Mouse (Mus musculus) thymus, adult 2 months (tissue): ENCODE measurements at regions not wholly inside any gene's neighbourhood (a gene's known extent, or its start where the extent isn't known, plus 50 kb on each side); places are given as distances from the start of the nearest gene placed in this dataset.

Experiments
- DNase-seq: peaks from one replicate; pipeline ENCODE4 v3.0.0; 2021
- H3K27ac ChIP-seq: fragments of 200-500 bp; 2 replicates; pipeline ENCODE4 v1.5.1; 2012; ENCODE audit warnings: low read length, control low read depth; ENCODE audit not compliant: control insufficient read depth, insufficient read depth
- H3K27me3 ChIP-seq: fragments of 200-500 bp; 2 replicates; pipeline ENCODE4 v1.6.1; 2012; ENCODE audit warnings: mild to moderate bottlenecking, low read length, moderate library complexity, mixed read lengths; ENCODE audit not compliant: control insufficient read depth, insufficient read depth
- H3K36me3 ChIP-seq: fragments of 200-500 bp; 2 replicates; pipeline ENCODE4 v1.6.1; 2012; ENCODE audit warnings: mild to moderate bottlenecking, low read length, moderate library complexity; ENCODE audit not compliant: control insufficient read depth, insufficient read depth
- H3K4me1 ChIP-seq: fragments of 200-500 bp; replicated peaks from 2 replicates; pipeline ENCODE4 v1.6.1; 2012; ENCODE audit warnings: low read length; ENCODE audit not compliant: control insufficient read depth, insufficient read depth
- H3K4me3 ChIP-seq: fragments of 200-500 bp; 2 replicates; pipeline ENCODE4 v1.5.1; 2012; ENCODE audit warnings: mild to moderate bottlenecking, low read length, control low read depth, moderate library complexity; ENCODE audit not compliant: control insufficient read depth, insufficient read depth
- CTCF ChIP-seq: fragments of 200-500 bp; IDR thresholded peaks from 2 replicates; pipeline ENCODE4 v1.5.1; 2012; ENCODE audit warnings: mild to moderate bottlenecking, control low read depth, low read length, moderate library complexity, borderline replicate concordance; ENCODE audit not compliant: control insufficient read depth, poor library complexity, insufficient read depth; ENCODE audit errors: extremely low read depth
- POLR2A ChIP-seq: fragments of 200-500 bp; IDR thresholded peaks from 2 replicates; pipeline ENCODE4 v1.6.1; 2012; ENCODE audit warnings: mild to moderate bottlenecking, low read length, control low read depth, moderate library complexity; ENCODE audit not compliant: control insufficient read depth, poor library complexity, insufficient read depth; ENCODE audit errors: extremely low read depth
- WGBS: fragments of 180-500 bp; shearing (Covaris S2); methylation state at CpG from one replicate; pipeline ENCODE4 v1.1.7; 2018; 5-methylcytosine and 5-hydroxymethylcytosine counted together

GRCm38 (mm10) chr10:117953026-117953711 is 107.3 kb upstream of the Rap1b start:
- H3K36me3 ChIP-seq: no peaks in the 10 kb centered on the region
- WGBS: 9% methylated on average over 12 of the region's 12 CpGs
- no peaks in the 10 kb centered on the region for H3K27me3 ChIP-seq
- peaks cover 19% of the 10 kb centered on the region for H3K4me1 ChIP-seq
- TF ChIP-seq POLR2A (no peak), CTCF (no peak)
- H3K27ac ChIP-seq: peak overlapping the region; percentile 76
- H3K4me3 ChIP-seq: peak overlapping the region; percentile 1; the same call in 1 of the 2 replicates
- DNase-seq: peak; percentile 49

GRCm38 (mm10) chr10:117956174-117956950 is 110.5 kb upstream of the Rap1b start:
- TF ChIP-seq CTCF (no peak), POLR2A (no peak)
- no peak for DNase-seq
- H3K27ac ChIP-seq: no peak overlapping the region
- WGBS: 92% methylated on average over 17 of the region's 17 CpGs
- no peaks in the 10 kb centered on the region for H3K36me3 ChIP-seq
- H3K4me3 ChIP-seq: no peak overlapping the region
- peaks cover 20% of the 10 kb centered on the region for H3K4me1 ChIP-seq
- no peaks in the 10 kb centered on the region for H3K27me3 ChIP-seq

DNA sequence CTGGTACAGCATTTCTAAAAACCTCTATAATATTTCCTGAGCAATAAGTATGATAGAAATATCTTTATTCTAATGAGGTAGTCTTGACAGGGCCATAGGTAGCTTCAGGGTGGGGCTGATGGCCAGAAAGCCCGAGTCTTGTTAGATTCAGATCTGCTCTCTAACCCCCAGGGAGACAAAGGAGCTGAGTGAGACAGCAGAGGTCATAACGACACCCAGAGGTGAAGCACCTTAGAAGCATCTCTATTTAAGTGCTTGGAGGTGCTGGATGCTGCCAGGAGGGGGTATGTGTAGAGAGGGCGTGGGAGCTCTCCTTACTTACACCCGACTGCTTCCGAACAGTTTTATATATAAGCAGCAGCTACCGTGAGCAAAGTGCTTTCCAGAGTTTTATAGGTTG is 128.9 kb upstream of the Rap1b start:
- Histone ChIP-seq H3K36me3 (no peaks in the 10 kb centered on the region), H3K4me3 (no peak overlapping the region), H3K4me1 (no peaks in the 10 kb centered on the region), H3K27me3 (no peaks in the 10 kb centered on the region), H3K27ac (no peak overlapping the region)
- no peak for DNase-seq
- 91% methylated on average over 6 of the region's 6 CpGs for WGBS
- TF ChIP-seq POLR2A (no peak), CTCF (no peak)

GRCm38 (mm10) chr10:117975467-117975866 is 129.6 kb upstream of the Rap1b start:
- WGBS: 44% methylated on average over 1 of the region's 1 CpGs
- DNase-seq: no peak
- H3K36me3 ChIP-seq: no peaks in the 10 kb centered on the region
- no peak for TF ChIP-seq CTCF
- TF ChIP-seq POLR2A: no peak
- H3K4me3 ChIP-seq: no peak overlapping the region
- no peaks in the 10 kb centered on the region for H3K4me1 ChIP-seq
- H3K27me3 ChIP-seq: no peaks in the 10 kb centered on the region
- no peak overlapping the region for H3K27ac ChIP-seq

- Histone ChIP-seq H3K36me3 (no peaks in the 10 kb centered on the region), H3K4me3 (no peak overlapping the region), H3K27ac (no peak overlapping the region), H3K27me3 (no peaks in the 10 kb centered on the region), H3K4me1 (peaks cover 8% of the 10 kb centered on the region)
- DNase-seq: no peak
- WGBS: 89% methylated on average over 4 of the region's 4 CpGs
- TF ChIP-seq CTCF (no peak), POLR2A (no peak)
Observed at GRCm38 (mm10) chr10:117979091-117979490, 133.3 kb upstream of the Rap1b start.

DNA sequence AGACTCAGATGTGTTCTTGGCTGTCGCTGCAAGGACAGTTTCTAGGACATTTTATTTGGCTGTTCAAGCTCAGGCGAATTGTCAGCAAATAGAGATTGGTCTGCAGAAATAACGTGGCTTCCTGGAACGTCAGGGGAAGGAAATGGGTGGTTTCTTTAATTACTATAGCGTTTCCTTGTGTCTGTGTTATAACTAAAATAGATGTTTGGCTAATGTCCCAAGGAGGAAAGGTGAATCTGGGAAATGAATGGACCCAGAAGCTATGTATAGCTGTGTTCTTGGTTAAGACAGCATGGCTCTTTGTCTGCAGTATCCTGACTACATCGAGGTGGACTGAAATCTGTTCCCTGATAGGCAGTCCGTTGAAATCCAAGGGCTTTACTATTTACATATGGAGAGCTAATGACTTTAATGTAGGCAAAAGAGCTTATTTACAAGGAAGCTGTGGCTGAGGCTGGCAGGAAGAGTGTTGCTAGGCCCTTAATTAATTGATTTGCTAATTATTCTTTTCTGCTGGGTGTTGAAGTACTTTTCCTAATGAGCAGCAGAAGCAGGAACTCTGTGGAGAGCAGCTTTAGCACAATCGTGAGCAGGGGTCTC is 136.9 kb upstream of the Rap1b start:
- Histone ChIP-seq H3K36me3 (no peaks in the 10 kb centered on the region), H3K27me3 (no peaks in the 10 kb centered on the region), H3K27ac (no peak overlapping the region), H3K4me3 (no peak overlapping the region), H3K4me1 (peaks cover 10% of the 10 kb centered on the region)
- WGBS: 5% methylated on average over 8 of the region's 8 CpGs
- TF ChIP-seq CTCF (no peak), POLR2A (no peak)
- DNase-seq: no peak

DNA sequence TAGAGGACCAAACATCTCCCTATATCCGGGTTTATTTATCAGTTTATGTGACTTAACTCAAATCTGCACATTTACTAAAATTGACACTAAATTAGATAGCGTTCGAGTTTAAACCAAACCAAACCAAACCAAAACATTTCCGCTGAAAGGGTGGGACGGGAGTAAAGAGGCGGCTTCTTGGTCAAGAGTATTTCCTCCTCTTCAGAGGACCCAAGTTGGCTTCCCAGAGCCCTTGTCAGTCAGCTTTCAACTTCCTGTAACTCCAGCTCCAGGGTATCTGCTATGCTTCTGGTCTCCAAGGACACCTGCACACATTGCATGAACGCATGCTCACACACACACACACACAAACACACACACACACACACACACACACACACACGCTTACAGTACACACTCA is 137.4 kb upstream of the Rap1b start:
- Histone ChIP-seq H3K27ac (no peak overlapping the region), H3K4me3 (no peak overlapping the region), H3K4me1 (peaks cover 13% of the 10 kb centered on the region), H3K27me3 (no peaks in the 10 kb centered on the region), H3K36me3 (no peaks in the 10 kb centered on the region)
- DNase-seq: no peak
- 27% methylated on average over 8 of the region's 8 CpGs for WGBS
- TF ChIP-seq POLR2A: no peak
- TF ChIP-seq CTCF: no peak
